Mouse (Mus musculus): Measurements from ENCODE around the gene Uts2.
A peak's percentile ranks its signal among the peaks of the same experiment; 100 is the strongest.
"Not testable (repeated sequence)": the region's sequence is repeated elsewhere in the genome, so short reads cannot be mapped to it uniquely, and the experiment has no call there.

The Uts2 gene

GRCm38 (mm10) chr4:151010316-151010715 lies 13.4 kb downstream of the Uts2 start:
- DNase-seq (ENCODE audit: extremely low spot score, low read depth, low spot score), result no peak

DNA sequence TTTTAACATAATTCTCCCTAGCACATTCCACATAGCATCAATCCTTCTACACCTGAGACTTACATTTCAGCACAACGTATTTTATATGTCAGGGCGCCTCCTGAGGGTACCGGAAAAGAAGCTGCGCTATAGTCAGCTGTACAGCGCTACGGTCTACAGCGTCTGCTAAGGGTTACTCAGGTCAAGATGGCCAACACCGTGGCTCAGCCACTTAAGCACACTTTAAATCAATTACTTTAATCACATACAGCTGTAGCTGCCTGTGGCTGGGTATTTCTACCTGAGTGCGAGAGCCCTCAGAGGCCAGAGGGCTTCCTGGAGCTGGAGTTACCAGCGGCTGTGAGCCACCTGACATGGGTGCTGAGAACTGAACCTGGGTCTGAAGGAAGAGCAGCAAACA lies 19.0 kb downstream of the Uts2 start:
- DNase-seq (ENCODE audit: extremely low spot score, low read depth, low spot score), result peak; percentile 28

- not testable (repeated sequence) for DNase-seq (ENCODE audit: extremely low spot score, low read depth, low spot score)
Observed at GRCm38 (mm10) chr4:151017356-151017755, 20.5 kb downstream of the Uts2 start.

DNA sequence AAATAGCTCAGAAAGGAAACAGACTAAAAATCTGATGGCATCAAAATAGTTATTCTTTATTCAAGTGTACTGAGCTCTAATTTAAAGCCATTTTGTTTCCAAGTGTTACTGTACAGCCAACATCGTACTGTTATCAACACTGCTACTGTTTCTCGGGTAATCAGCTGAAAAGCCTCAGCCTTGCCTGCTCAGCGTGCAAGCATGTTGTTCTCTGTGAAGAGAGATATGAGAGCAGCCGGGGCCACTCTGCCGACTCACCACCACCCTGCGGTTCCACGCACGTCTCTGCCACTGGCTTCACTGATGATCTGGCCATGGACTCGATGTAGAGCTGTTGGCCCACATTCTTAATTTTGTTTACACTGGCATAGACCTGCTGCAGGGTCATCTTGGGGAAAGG lies 27.3 kb downstream of the Uts2 start:
- DNase-seq (ENCODE audit: extremely low spot score, low read depth, low spot score), result no peak

DNA sequence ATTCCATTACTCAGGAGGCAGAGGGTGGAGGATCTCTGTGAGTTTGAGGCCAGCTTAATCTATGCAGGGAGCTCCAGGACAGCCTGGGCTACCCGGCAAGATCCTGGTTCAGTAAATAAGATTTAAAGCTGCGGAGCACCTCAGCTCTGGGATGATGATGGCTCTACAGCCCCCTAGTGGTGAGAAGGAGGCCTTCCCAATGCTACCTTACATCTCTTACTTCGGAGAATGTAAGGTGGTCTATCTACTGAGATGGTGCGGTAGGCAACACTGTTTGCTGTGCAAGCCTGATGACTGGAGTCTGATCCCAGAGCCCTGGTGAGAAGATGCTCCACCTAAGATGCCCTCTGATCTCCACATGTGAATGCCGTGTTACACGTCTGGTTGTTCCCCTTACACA lies 30.1 kb downstream of the Uts2 start:
- no peak for DNase-seq (ENCODE audit: extremely low spot score, low read depth, low spot score)

GRCm38 (mm10) chr4:151036521-151036920 lies 39.6 kb downstream of the Uts2 start:
- DNase-seq (ENCODE audit: extremely low spot score, low read depth, low spot score), result no peak

DNA sequence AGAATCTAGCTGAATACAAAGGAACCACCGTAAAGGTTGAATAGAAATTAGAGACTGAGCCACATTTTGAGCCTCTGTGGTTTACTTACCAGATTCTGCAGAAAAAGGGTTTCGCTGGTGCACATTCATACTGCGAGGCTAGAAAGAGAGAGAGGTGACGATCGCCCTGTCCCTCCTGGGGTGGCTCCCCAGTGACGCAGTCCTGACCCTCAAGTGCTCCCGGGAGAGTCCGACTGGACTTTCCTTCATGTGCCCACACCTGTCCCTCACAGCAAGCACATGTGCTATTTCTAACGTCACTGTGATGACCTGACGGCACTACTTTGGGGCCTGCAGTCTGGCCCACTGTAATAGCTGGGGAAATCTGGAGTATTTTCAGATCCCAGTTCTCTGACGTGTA lies 40.9 kb downstream of the Uts2 start:
- DNase-seq (ENCODE audit: extremely low spot score, low read depth, low spot score), result no peak

- DNase-seq (ENCODE audit: extremely low spot score, low read depth, low spot score), result no peak
Observed at GRCm38 (mm10) chr4:151041506-151041905, 44.6 kb downstream of the Uts2 start.

- no peak for DNase-seq (ENCODE audit: extremely low spot score, low read depth, low spot score)
Observed at GRCm38 (mm10) chr4:151043281-151043680, 46.4 kb downstream of the Uts2 start.

- peak; percentile 49 for DNase-seq (ENCODE audit: extremely low spot score, low read depth, low spot score)
Observed at GRCm38 (mm10) chr4:151044037-151044943, 47.4 kb downstream of the Uts2 start, which contains the start of gene Per3. Gene Per3, minus strand, starts transcription at chr4:151044665.

- DNase-seq (ENCODE audit: extremely low spot score, low read depth, low spot score), result no peak
Observed at GRCm38 (mm10) chr4:151044944-151045570, 48.2 kb downstream of the Uts2 start.

GRCm38 (mm10) chr4:151046524-151046923 lies 49.6 kb downstream of the Uts2 start:
- DNase-seq (ENCODE audit: extremely low spot score, low read depth, low spot score), result no peak

- no peak for DNase-seq (ENCODE audit: extremely low spot score, low read depth, low spot score)
Observed at GRCm38 (mm10) chr4:151051162-151051561, 54.3 kb downstream of the Uts2 start.

Data from hindlimb bud, embryonic 11.5 days (tissue).